Mouse (Mus musculus) left cerebral cortex, adult 9 months (tissue): Measurements from ENCODE around the gene Olfr1080.
"Not testable (repeated sequence)": the region's sequence is repeated elsewhere in the genome, so short reads cannot be mapped to it uniquely, and the experiment has no call there.

ENCODE experiments used
- DNase-seq, 2 experiments: peaks; one replicate each; pipeline ENCODE4 v3.0.0; 2022; ENCODE audit warnings: low spot score in 2 of 2

Olfr1080 gene

GRCm38 (mm10) chr2:86558135-86558534, at the start of gene Olfr1080:
TSS of gene Olfr1080 (minus strand) at chr2:86558235.
- DNase-seq, result not testable (repeated sequence)

GRCm38 (mm10) chr2:86598866-86599265, 40.8 kb upstream of the Olfr1080 start, which contains the start of gene Olfr1082:
TSS of gene Olfr1082 (minus strand) at chr2:86598966.
- not testable (repeated sequence) for DNase-seq

- no peak for DNase-seq
These were observed 15.7 kb downstream of the Olfr1080 start, which contains the start of gene Olfr1079 for GRCm38 (mm10) chr2:86542380-86542779. TSS of gene Olfr1079 (minus strand) at chr2:86542480.

- DNase-seq, result no peak
These were observed 27.0 kb downstream of the Olfr1080 start for GRCm38 (mm10) chr2:86530991-86531390.

- DNase-seq, result no peak
These were observed 49.9 kb downstream of the Olfr1080 start, which contains the start of gene Olfr1076 for GRCm38 (mm10) chr2:86508161-86508560. TSS of gene Olfr1076 (plus strand) at chr2:86508461.
